Mouse (Mus musculus): ENCODE data around the gene Man2a1. TPM values are rescaled to one million over a fixed set of nuclear protein-coding genes. Genes with fewer than 3 reads are reported as not detected.

Man2a1 gene
- polyA plus RNA-seq, 1 experiment, result 0.03 TPM

DNA sequence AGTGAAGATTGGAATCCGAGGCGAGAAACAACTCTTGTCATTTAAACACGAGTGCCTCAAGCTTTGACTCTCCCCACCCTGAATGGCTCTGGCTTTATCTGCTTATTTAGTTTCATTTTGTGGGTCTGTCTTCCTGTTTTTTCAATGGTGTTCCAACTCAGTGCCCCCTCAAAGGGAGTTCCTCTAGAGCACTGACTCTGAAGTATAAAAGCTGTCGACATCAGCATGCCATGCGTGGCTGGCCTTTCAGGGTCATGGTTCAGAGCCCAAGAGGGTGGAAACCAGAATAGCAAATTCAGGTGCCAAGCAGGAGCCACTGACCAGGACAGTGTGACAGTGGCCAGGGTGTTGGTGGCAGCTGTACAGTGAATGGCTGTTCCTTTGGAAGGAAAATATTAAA lies 68.0 kb downstream of the Man2a1 start:
- TF ChIP-seq GATA1 (IDR thresholded peaks at IDR 0.05; ENCODE audit: low read length) (no peak), TAL1 (IDR thresholded peaks at IDR 0.05; ENCODE audit: low read length) (no peak)
- Histone ChIP-seq H3K4me3 (replicated peaks) (no peak overlapping the region), H3K9me3 (ENCODE audit: control insufficient read depth, low read length) (no peaks in the 10 kb centered on the region), H3K36me3 (ENCODE audit: control insufficient read depth) (peaks cover 41% of the 10 kb centered on the region), H3K27me3 (ENCODE audit: control insufficient read depth) (no peaks in the 10 kb centered on the region), H3K4me1 (ENCODE audit: control insufficient read depth) (no peaks in the 10 kb centered on the region)

DNA sequence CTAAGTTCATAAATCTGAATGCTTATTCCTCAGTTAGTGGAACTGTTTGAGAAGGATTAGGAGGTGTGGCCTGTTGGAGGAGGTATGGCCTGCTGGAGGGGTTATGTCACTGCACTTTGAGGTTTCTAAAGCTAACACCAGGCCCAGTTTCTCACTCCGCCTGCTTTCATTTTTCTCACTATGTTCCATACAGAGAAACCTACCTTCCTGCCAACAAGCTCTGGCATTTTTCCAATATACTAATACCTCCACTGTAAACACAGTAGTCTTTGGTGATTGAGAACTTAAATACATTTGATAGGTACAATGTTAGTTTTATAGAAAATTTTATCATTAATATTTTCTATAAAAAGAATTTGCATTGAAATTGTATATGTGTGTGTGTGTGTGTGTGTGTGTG lies 73.9 kb downstream of the Man2a1 start:
- Histone ChIP-seq H3K4me1 (ENCODE audit: control insufficient read depth) (no peaks in the 10 kb centered on the region), H3K36me3 (ENCODE audit: control insufficient read depth) (peaks cover 46% of the 10 kb centered on the region), H3K27me3 (ENCODE audit: control insufficient read depth) (no peaks in the 10 kb centered on the region), H3K4me3 (replicated peaks) (no peak overlapping the region), H3K9me3 (ENCODE audit: control insufficient read depth, low read length) (peaks cover 3% of the 10 kb centered on the region)
- no peak for TF ChIP-seq GATA1 (IDR thresholded peaks at IDR 0.05; ENCODE audit: low read length)
- TF ChIP-seq TAL1 (IDR thresholded peaks at IDR 0.05; ENCODE audit: low read length), result no peak

DNA sequence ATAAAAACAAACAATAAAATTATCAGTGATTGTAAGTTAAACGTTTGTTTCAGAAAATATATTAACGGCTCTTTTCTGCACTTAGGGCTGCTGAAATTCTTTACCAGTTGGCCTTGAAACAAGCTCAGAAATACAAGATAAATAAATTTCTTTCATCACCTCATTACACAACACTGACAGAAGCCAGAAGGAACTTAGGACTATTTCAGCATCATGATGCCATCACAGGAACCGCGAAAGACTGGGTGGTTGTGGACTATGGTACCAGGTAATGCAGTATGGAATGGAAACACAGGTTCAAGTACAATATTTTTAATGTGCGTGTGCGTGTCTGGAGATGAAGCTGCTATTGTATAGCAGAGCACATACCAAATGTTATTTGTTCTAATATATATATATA lies 74.4 kb downstream of the Man2a1 start:
- H3K27me3 ChIP-seq (ENCODE audit: control insufficient read depth), result no peaks in the 10 kb centered on the region
- no peak for TF ChIP-seq GATA1 (IDR thresholded peaks at IDR 0.05; ENCODE audit: low read length)
- no peak for TF ChIP-seq TAL1 (IDR thresholded peaks at IDR 0.05; ENCODE audit: low read length)
- no peak overlapping the region for H3K4me3 ChIP-seq (replicated peaks)
- H3K36me3 ChIP-seq (ENCODE audit: control insufficient read depth), result peaks cover 40% of the 10 kb centered on the region
- H3K9me3 ChIP-seq (ENCODE audit: control insufficient read depth, low read length), result peaks cover 3% of the 10 kb centered on the region
- H3K4me1 ChIP-seq (ENCODE audit: control insufficient read depth), result no peaks in the 10 kb centered on the region

DNA sequence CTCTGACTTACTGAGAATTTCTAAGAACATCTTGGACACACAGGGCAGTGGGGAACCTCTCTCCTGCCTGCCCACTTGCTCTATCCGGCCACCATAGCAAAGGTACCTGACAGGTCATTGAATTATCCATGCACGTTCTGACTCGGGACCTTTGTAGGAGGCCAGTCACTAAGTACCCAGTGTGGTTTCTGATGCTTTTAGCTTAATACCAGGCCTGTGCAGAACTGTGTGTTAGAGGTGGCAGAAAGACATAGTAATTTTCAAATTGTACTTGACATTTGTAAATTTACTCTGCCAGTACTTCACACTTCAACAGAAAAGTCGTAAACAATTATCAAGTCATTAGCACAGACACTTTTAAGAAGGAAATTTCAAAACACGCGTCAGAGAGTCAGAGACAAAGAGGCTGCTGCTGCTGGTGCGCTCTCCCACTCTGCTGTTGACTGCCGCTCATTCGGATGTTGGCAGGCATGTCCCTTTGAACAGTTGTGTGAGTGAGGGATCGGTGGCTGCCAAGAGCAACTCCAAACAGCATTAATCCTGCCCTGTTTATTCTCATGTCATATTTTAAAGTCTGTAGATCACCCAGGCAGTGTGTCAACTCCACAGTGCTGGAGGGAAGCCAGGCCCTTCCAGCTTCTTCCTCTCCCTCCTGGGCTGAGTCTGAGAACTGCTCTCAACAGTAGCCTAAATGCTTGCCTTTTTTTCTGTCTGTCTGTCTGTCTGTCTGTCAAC lies 76.4 kb downstream of the Man2a1 start:
- H3K4me1 ChIP-seq (ENCODE audit: control insufficient read depth), result no peaks in the 10 kb centered on the region
- H3K27me3 ChIP-seq (ENCODE audit: control insufficient read depth), result no peaks in the 10 kb centered on the region
- peaks cover 3% of the 10 kb centered on the region for H3K9me3 ChIP-seq (ENCODE audit: control insufficient read depth, low read length)
- no peak for TF ChIP-seq GATA1 (IDR thresholded peaks at IDR 0.05; ENCODE audit: low read length)
- TF ChIP-seq TAL1 (IDR thresholded peaks at IDR 0.05; ENCODE audit: low read length), result no peak
- no peak overlapping the region for H3K4me3 ChIP-seq (replicated peaks)
- H3K36me3 ChIP-seq (ENCODE audit: control insufficient read depth), result peaks cover 31% of the 10 kb centered on the region

DNA sequence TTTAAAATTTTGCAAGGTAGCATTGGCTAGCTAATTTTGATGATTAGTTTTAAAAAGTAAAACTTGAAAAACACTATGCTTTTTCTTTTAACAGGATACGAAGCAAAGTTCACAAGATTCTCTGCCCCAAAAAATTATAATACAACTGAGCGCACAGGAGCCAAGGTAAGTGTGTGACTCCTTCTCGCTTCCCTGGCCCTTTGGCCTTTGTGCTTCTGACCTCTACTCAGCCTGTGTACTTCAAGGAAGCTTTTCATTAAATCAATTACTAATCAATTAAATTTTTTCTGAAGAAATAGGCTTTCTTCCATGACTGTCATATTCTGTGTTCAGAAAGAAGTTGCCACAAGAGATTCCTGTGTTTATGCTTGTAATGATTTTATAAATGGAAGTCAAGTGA lies 80.9 kb downstream of the Man2a1 start:
- no peaks in the 10 kb centered on the region for H3K4me1 ChIP-seq (ENCODE audit: control insufficient read depth)
- TF ChIP-seq GATA1 (IDR thresholded peaks at IDR 0.05; ENCODE audit: low read length) (no peak), TAL1 (IDR thresholded peaks at IDR 0.05; ENCODE audit: low read length) (no peak)
- H3K27me3 ChIP-seq (ENCODE audit: control insufficient read depth), result no peaks in the 10 kb centered on the region
- H3K9me3 ChIP-seq (ENCODE audit: control insufficient read depth, low read length), result peaks cover 5% of the 10 kb centered on the region
- H3K36me3 ChIP-seq (ENCODE audit: control insufficient read depth), result peaks cover 24% of the 10 kb centered on the region
- no peak overlapping the region for H3K4me3 ChIP-seq (replicated peaks)

DNA sequence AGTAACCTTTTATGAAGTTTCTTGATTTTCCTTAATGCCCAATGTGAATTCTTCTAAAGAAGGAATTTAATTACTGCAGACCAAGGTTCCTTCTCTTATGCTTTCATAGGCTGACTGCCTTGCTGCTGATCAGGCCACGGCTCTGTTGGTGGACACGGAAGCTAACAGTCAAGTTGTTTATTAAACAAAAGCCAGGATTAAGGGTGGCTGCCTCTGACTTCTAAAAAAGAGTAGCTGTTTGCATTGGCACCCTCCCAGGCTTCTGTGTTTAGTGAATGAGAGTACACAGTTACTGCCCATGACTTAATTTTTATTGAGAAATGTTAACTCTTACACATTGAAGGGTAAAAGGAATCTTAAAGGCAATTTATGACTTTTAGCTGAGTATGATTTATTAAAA lies 81.4 kb downstream of the Man2a1 start:
- H3K4me1 ChIP-seq (ENCODE audit: control insufficient read depth), result no peaks in the 10 kb centered on the region
- H3K27me3 ChIP-seq (ENCODE audit: control insufficient read depth), result no peaks in the 10 kb centered on the region
- no peak overlapping the region for H3K4me3 ChIP-seq (replicated peaks)
- TF ChIP-seq GATA1 (IDR thresholded peaks at IDR 0.05; ENCODE audit: low read length) (no peak), TAL1 (IDR thresholded peaks at IDR 0.05; ENCODE audit: low read length) (no peak)
- peaks cover 21% of the 10 kb centered on the region for H3K36me3 ChIP-seq (ENCODE audit: control insufficient read depth)
- H3K9me3 ChIP-seq (ENCODE audit: control insufficient read depth, low read length), result peaks cover 5% of the 10 kb centered on the region

DNA sequence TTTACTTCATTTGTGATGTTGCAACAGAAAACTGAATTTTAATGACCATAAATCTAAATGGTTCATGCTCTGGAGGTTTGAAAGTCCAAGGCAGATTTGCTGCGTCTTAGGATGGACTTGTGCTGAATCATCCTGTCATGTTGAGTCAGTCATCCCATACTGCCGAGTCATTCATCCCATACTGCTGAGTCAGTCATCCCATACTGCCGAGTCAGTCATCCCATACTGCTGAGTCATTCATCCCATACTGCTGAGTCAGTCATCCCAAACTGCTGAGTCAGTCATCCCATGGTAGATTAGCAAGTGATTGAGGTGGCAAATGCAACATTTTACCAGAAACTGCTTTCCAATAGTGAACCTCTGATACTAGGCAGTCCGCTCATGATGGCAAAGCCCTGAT lies 83.6 kb downstream of the Man2a1 start:
- Histone ChIP-seq H3K9me3 (ENCODE audit: control insufficient read depth, low read length) (peaks cover 5% of the 10 kb centered on the region), H3K4me1 (ENCODE audit: control insufficient read depth) (no peaks in the 10 kb centered on the region), H3K36me3 (ENCODE audit: control insufficient read depth) (peaks cover 17% of the 10 kb centered on the region), H3K27me3 (ENCODE audit: control insufficient read depth) (no peaks in the 10 kb centered on the region), H3K4me3 (replicated peaks) (no peak overlapping the region)
- TF ChIP-seq TAL1 (IDR thresholded peaks at IDR 0.05; ENCODE audit: low read length), result no peak
- TF ChIP-seq GATA1 (IDR thresholded peaks at IDR 0.05; ENCODE audit: low read length), result no peak

DNA sequence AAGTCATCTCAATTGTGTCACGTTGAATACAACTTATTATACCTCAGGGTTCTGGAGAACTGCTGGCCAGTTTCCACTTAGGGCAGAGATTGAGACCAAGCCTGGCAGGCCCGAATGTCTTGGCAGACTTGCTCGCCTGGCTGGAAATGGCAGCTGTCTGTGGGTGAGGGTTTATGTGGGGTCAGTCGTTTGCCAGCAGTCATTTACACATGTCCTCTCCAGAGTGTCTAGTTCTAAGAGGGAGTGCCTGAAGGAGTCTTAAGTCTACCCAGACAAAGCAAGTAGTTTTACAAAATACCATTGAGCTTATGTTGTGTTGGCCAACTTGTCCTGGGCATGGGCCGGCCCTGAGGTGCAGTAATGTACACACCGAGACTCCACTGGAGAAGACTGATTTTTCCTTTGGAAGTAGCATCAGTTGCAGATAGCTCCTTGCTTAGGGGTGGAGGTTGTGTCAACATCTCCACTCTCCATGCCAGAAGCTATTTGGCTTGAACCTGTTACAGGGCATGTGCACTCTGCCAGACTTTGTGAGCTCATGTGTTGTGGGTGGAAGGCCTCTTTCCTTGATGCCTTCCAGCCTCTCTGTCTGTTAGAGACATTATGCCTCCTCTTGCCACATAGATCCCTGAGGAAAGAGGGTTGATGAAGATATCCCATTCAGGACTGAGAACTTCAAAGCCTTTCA lies 84.8 kb downstream of the Man2a1 start:
- H3K4me1 ChIP-seq (ENCODE audit: control insufficient read depth), result no peaks in the 10 kb centered on the region
- H3K27me3 ChIP-seq (ENCODE audit: control insufficient read depth), result no peaks in the 10 kb centered on the region
- H3K9me3 ChIP-seq (ENCODE audit: control insufficient read depth, low read length), result peaks cover 7% of the 10 kb centered on the region
- TF ChIP-seq TAL1 (IDR thresholded peaks at IDR 0.05; ENCODE audit: low read length) (no peak), GATA1 (IDR thresholded peaks at IDR 0.05; ENCODE audit: low read length) (no peak)
- no peak overlapping the region for H3K4me3 ChIP-seq (replicated peaks)
- peaks cover 24% of the 10 kb centered on the region for H3K36me3 ChIP-seq (ENCODE audit: control insufficient read depth)

DNA sequence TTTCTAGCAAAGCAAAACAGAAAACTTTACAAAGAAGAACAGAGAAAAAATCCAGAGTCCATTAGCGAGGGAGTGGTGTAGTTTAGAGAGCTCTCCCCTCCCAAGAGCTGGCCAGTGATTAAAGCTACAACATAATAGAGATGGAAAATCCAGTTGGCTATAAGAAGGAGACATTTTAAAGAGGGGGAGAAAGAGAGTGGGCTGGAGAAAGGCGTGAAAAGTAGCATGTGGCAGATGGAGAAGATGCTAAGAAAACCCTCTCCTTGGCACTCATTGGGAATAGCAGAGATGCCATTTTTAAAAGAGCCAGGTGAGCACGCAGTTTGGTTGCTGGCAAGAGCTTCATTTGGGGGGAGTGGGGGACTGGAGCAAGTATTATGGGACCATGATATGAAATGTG lies 89.1 kb downstream of the Man2a1 start:
- TF ChIP-seq GATA1 (IDR thresholded peaks at IDR 0.05; ENCODE audit: low read length), result no peak
- TF ChIP-seq TAL1 (IDR thresholded peaks at IDR 0.05; ENCODE audit: low read length), result no peak
- no peaks in the 10 kb centered on the region for H3K4me1 ChIP-seq (ENCODE audit: control insufficient read depth)
- no peaks in the 10 kb centered on the region for H3K27me3 ChIP-seq (ENCODE audit: control insufficient read depth)
- H3K9me3 ChIP-seq (ENCODE audit: control insufficient read depth, low read length), result peaks cover 2% of the 10 kb centered on the region
- peaks cover 19% of the 10 kb centered on the region for H3K36me3 ChIP-seq (ENCODE audit: control insufficient read depth)
- no peak overlapping the region for H3K4me3 ChIP-seq (replicated peaks)

All from erythroblast, embryonic 14.5 days (primary cell).